Comparison of ENCODE assay signal across 24 mouse cellular contexts in genomic region chr10:37549446-37549845, GRCm38 (mm10).
A peak's percentile ranks its signal among the peaks of the same experiment; 100 is the strongest.
DNase-seq lines count a peak whose midpoint lies in the region; ATAC-seq and TF ChIP-seq lines count a peak whose summit lies in the region.
"Had no signal": no experiment of that assay in that cellular context is flagged by ENCODE, and none has a peak within 500 bp of the region (broad histone marks: within the 10 kb centered on the region; RNA-seq: fewer than 3 reads in every experiment).

No protein-coding gene starts in this region.

- no peak overlapping the region for H3K27ac ChIP-seq in heart, embryonic 11.5 days (ENCODE audit: low read depth, low read length)
- H3K27ac ChIP-seq in kidney, postnatal 0 days = no peak overlapping the region
- H3K27ac ChIP-seq in liver, postnatal 0 days (ENCODE audit: low read depth) = no peak overlapping the region
- no peak overlapping the region for H3K27ac ChIP-seq in liver, embryonic 11.5 days (ENCODE audit: low read depth, low read length)
- H3K27ac ChIP-seq: embryonic facial prominence, embryonic 10.5 days; embryonic facial prominence, embryonic 12.5 days; forebrain, embryonic 13.5 days; forebrain, embryonic 15.5 days had no signal

- H3K9me3 ChIP-seq in heart, embryonic 11.5 days (replicated peaks; ENCODE audit: control insufficient read depth, low read length) = no peaks in the 10 kb centered on the region
- no peaks in the 10 kb centered on the region for H3K9me3 ChIP-seq in kidney, postnatal 0 days (replicated peaks; ENCODE audit: low read length)
- H3K9me3 ChIP-seq in liver, postnatal 0 days (ENCODE audit: low read length) = no peaks in the 10 kb centered on the region
- H3K9me3 ChIP-seq in liver, embryonic 11.5 days (ENCODE audit: control insufficient read depth, low read length) = no peaks in the 10 kb centered on the region
- H3K9me3 ChIP-seq: forebrain, embryonic 13.5 days; forebrain, embryonic 15.5 days; G1E had no signal

- peak; percentile 73 for TF ChIP-seq EP300 in liver, postnatal 0 days (IDR thresholded peaks at IDR 0.05; ENCODE audit: low read depth)

- H3K4me1 ChIP-seq in heart, embryonic 11.5 days (ENCODE audit: control insufficient read depth, insufficient read depth, low read length) = no peaks in the 10 kb centered on the region
- no peaks in the 10 kb centered on the region for H3K4me1 ChIP-seq in kidney, postnatal 0 days (replicated peaks; ENCODE audit: insufficient read depth, low read length)
- no peaks in the 10 kb centered on the region for H3K4me1 ChIP-seq in liver, postnatal 0 days (ENCODE audit: insufficient read depth)
- no peaks in the 10 kb centered on the region for H3K4me1 ChIP-seq in liver, embryonic 11.5 days (replicated peaks; ENCODE audit: control insufficient read depth, insufficient read depth, low read length)
- H3K4me1 ChIP-seq: embryonic facial prominence, embryonic 10.5 days; embryonic facial prominence, embryonic 12.5 days; forebrain, embryonic 13.5 days; forebrain, embryonic 15.5 days had no signal

- WGBS in heart, embryonic 11.5 days (ENCODE audit: insufficient replicate concordance) = 74% methylated on average over 2 of the region's 2 CpGs
- 88% methylated on average over 2 of the region's 2 CpGs for WGBS in kidney, postnatal 0 days
- 67% methylated on average over 2 of the region's 2 CpGs for WGBS in liver, postnatal 0 days (ENCODE audit: insufficient replicate concordance)
- WGBS in liver, embryonic 11.5 days = 73% methylated on average over 2 of the region's 2 CpGs

- no peaks in the 10 kb centered on the region; the same call in 1 of the 2 replicates for H3K36me3 ChIP-seq in heart, embryonic 11.5 days (ENCODE audit: control insufficient read depth, insufficient read depth, low read length)
- no peaks in the 10 kb centered on the region for H3K36me3 ChIP-seq in kidney, postnatal 0 days (ENCODE audit: insufficient read depth, low read length)
- H3K36me3 ChIP-seq in liver, postnatal 0 days (replicated peaks; ENCODE audit: insufficient read depth, low read length) = no peaks in the 10 kb centered on the region
- no peaks in the 10 kb centered on the region for H3K36me3 ChIP-seq in liver, embryonic 11.5 days (ENCODE audit: control insufficient read depth, insufficient read depth, low read length)
- H3K36me3 ChIP-seq: embryonic facial prominence, embryonic 10.5 days; embryonic facial prominence, embryonic 12.5 days; forebrain, embryonic 15.5 days; G1E had no signal

- no peak for ATAC-seq in heart, embryonic 11.5 days (replicated peaks; ENCODE audit: insufficient number of reproducible peaks, low FRiP score, low TSS enrichment)
- ATAC-seq in kidney, postnatal 0 days (replicated peaks; ENCODE audit: low FRiP score, low read depth) = no peak
- no peak for ATAC-seq in liver, postnatal 0 days
- no peak for ATAC-seq in liver, embryonic 11.5 days (replicated peaks; ENCODE audit: low FRiP score)
- ATAC-seq: activated CD4-positive, CD25-positive, alpha-beta regulatory T cell, adult 4 months; CD4-positive, CD25-positive, alpha-beta regulatory T cell, adult 4 months; forebrain, embryonic 13.5 days; forebrain, embryonic 15.5 days; Patski had no signal

- H3K9ac ChIP-seq in heart, embryonic 11.5 days (ENCODE audit: low read depth, low read length) = no peak overlapping the region
- no peak overlapping the region for H3K9ac ChIP-seq in kidney, postnatal 0 days (ENCODE audit: low read depth, low read length)
- no peak overlapping the region for H3K9ac ChIP-seq in liver, postnatal 0 days (replicated peaks)
- H3K9ac ChIP-seq in liver, embryonic 11.5 days (ENCODE audit: low read depth, low read length) = no peak overlapping the region
- H3K9ac ChIP-seq: embryonic facial prominence, embryonic 12.5 days; forebrain, embryonic 13.5 days; forebrain, embryonic 15.5 days had no signal

- DNase-seq in heart, adult 8-10 months (ENCODE audit: low spot score) = peak; percentile 3
- peak; percentile 4 for DNase-seq in kidney, postnatal 0 days (ENCODE audit: low spot score)
- DNase-seq in kidney, postnatal 25 days = no peak
- no peak for DNase-seq in liver, postnatal 0 days
- DNase-seq in liver, embryonic 11.5 days (ENCODE audit: low spot score) = no peak
- DNase-seq: adrenal gland, adult 8-10 months; adrenal gland, postnatal 14 days; adrenal gland, postnatal 36 days; B cell, adult 2 months; cerebellum, adult 11-12 months; cerebellum, adult 2 months; cerebellum, adult 9-10 months; cerebellum, postnatal 10 days; cerebellum, postnatal 25 days had no signal

- no peak for TF ChIP-seq CTCF in kidney, postnatal 0 days (IDR thresholded peaks at IDR 0.05; ENCODE audit: low read depth)
- TF ChIP-seq CTCF in liver, postnatal 0 days (IDR thresholded peaks at IDR 0.05; ENCODE audit: low read depth) = no peak

- no peak overlapping the region for H3K4me2 ChIP-seq in heart, embryonic 11.5 days
- no peak overlapping the region for H3K4me2 ChIP-seq in kidney, postnatal 0 days (ENCODE audit: low read length)
- no peak overlapping the region for H3K4me2 ChIP-seq in liver, postnatal 0 days (ENCODE audit: low read depth, low read length)
- no peak overlapping the region for H3K4me2 ChIP-seq in liver, embryonic 11.5 days
- H3K4me2 ChIP-seq: embryonic facial prominence, embryonic 12.5 days; forebrain, embryonic 13.5 days; forebrain, embryonic 15.5 days had no signal

- no peak overlapping the region for H3K4me3 ChIP-seq in heart, embryonic 11.5 days (ENCODE audit: low read depth, low read length)
- no peak overlapping the region for H3K4me3 ChIP-seq in kidney, postnatal 0 days (replicated peaks; ENCODE audit: low read depth, low read length)
- no peak overlapping the region for H3K4me3 ChIP-seq in liver, postnatal 0 days (ENCODE audit: low read depth, low read length)
- H3K4me3 ChIP-seq in liver, embryonic 11.5 days (ENCODE audit: low read depth, low read length) = no peak overlapping the region
- H3K4me3 ChIP-seq: embryonic facial prominence, embryonic 10.5 days; embryonic facial prominence, embryonic 12.5 days; forebrain, embryonic 13.5 days; forebrain, embryonic 15.5 days had no signal

- no peaks in the 10 kb centered on the region for H3K27me3 ChIP-seq in heart, embryonic 11.5 days (ENCODE audit: control insufficient read depth, insufficient read depth, low read length)
- no peaks in the 10 kb centered on the region for H3K27me3 ChIP-seq in kidney, postnatal 0 days (ENCODE audit: insufficient read depth, low read length)
- no peaks in the 10 kb centered on the region for H3K27me3 ChIP-seq in liver, postnatal 0 days (ENCODE audit: insufficient read depth, low read length)
- H3K27me3 ChIP-seq in liver, embryonic 11.5 days (replicated peaks; ENCODE audit: control insufficient read depth, insufficient read depth, low read length) = no peaks in the 10 kb centered on the region
- H3K27me3 ChIP-seq: CH12.LX; embryonic facial prominence, embryonic 12.5 days; forebrain, embryonic 13.5 days; forebrain, embryonic 15.5 days; Patski had no signal

Comparison
In these comparisons a context has a peak if more than half of its experiments do, and no peak if none do; other contexts are left out.
1. DNase-seq: peak in heart, adult 8-10 months (single experiment) and kidney, postnatal 0 days (single experiment); none in kidney, postnatal 25 days (0 of 2), liver, postnatal 0 days (single experiment) and liver, embryonic 11.5 days (single experiment).